Mouse (Mus musculus) stomach, adult 2 months (tissue): ENCODE data around the gene Gm853. TPM values are rescaled to one million over a fixed set of nuclear protein-coding genes. Genes with fewer than 3 reads are reported as not detected.

Experiments used
- polyA plus RNA-seq: library from polyadenylated mRNA; depleted of rRNA; stranded (reverse); fragments of >200 nt; gene quantifications from 2 replicates; pipeline ENCODE4 v1.2.3, GENCODE M21; 2012; rRNA removed

Gm853 gene
- polyA plus RNA-seq: not detected in 2 replicates

GRCm38 (mm10) chr4:130222179-130222578 is at the start of gene Gm853:
Gm853 (minus strand) TSS chr4:130222401.

GRCm38 (mm10) chr4:130175072-130175711 is 47.0 kb downstream of the Gm853 start, which contains the start of gene Tinagl1:
Tinagl1 (minus strand) TSS chr4:130175122.

Other genes starting within 250 kb of the Gm853 start
- 2.1 and 5.1 TPM in 2 replicates for gene Adgrb2, start 237.5 kb downstream of the Gm853 start, polyA plus RNA-seq
- 19.8 and 21.3 TPM in 2 replicates for gene Col16a1, start 174.6 kb downstream of the Gm853 start, polyA plus RNA-seq
- gene Pef1, start 119.8 kb downstream of the Gm853 start, polyA plus RNA-seq: 64.1 and 80.9 TPM in 2 replicates
- 5.9 and 9.3 TPM in 2 replicates for gene Hcrtr1, start 83.0 kb downstream of the Gm853 start, polyA plus RNA-seq
- gene Tinagl1, start 47.3 kb downstream of the Gm853 start, polyA plus RNA-seq: 203 and 220 TPM in 2 replicates
- gene Serinc2, start 56.8 kb upstream of the Gm853 start, polyA plus RNA-seq: 493 and 559 TPM in 2 replicates
- 89.0 and 108 TPM in 2 replicates for gene Fabp3, start 86.2 kb upstream of the Gm853 start, polyA plus RNA-seq
- 0.25 TPM in 1 of 2 replicates, not detected in the other for gene Gm10570, start 86.3 kb upstream of the Gm853 start, polyA plus RNA-seq
- gene Zcchc17, start 137.5 kb upstream of the Gm853 start, polyA plus RNA-seq: 28.5 and 30.8 TPM in 2 replicates
- gene Snrnp40, start 137.7 kb upstream of the Gm853 start, polyA plus RNA-seq: 9.4 and 9.7 TPM in 2 replicates